Mouse (Mus musculus): Measurements from ENCODE around the gene Clpb. TPM values are rescaled to one million over a fixed set of nuclear protein-coding genes. Genes with fewer than 3 reads are reported as not detected.

Clpb gene
- polyA plus RNA-seq, 1 experiment from 2014 or later = 29.4 TPM

- Histone ChIP-seq H3K4me1 (replicated peaks; ENCODE audit: control insufficient read depth, insufficient read depth, low read length) (peaks cover 6% of the 10 kb centered on the region; the same call in 1 of the 2 replicates), H3K36me3 (ENCODE audit: control insufficient read depth, insufficient read depth, low read length) (no peaks in the 10 kb centered on the region), H3K4me3 (ENCODE audit: low read depth, low read length) (peak overlapping the region; percentile 79), H3K9ac (ENCODE audit: low read depth, low read length) (peak overlapping the region; percentile 96), H3K27me3 (ENCODE audit: control insufficient read depth, insufficient read depth, low read length) (no peaks in the 10 kb centered on the region), H3K4me2 (replicated peaks; ENCODE audit: low read depth, low read length) (peak overlapping the region; percentile 89), H3K9me3 (ENCODE audit: control insufficient read depth, low read length) (no peaks in the 10 kb centered on the region), H3K27ac (ENCODE audit: low read depth, low read length) (peak overlapping the region; percentile 86)
- DNase-seq (ENCODE audit: low spot score) (peak; percentile 62), ATAC-seq (ENCODE audit: low FRiP score) (0 out of 2 replicates have a peak, but pooled peaks have one; percentile 1)
- under 1% methylated on average over 20 of the region's 20 CpGs for WGBS
Measured at GRCm38 (mm10) chr7:101837154-101837605, 173.7 kb downstream of the Clpb start.

DNA sequence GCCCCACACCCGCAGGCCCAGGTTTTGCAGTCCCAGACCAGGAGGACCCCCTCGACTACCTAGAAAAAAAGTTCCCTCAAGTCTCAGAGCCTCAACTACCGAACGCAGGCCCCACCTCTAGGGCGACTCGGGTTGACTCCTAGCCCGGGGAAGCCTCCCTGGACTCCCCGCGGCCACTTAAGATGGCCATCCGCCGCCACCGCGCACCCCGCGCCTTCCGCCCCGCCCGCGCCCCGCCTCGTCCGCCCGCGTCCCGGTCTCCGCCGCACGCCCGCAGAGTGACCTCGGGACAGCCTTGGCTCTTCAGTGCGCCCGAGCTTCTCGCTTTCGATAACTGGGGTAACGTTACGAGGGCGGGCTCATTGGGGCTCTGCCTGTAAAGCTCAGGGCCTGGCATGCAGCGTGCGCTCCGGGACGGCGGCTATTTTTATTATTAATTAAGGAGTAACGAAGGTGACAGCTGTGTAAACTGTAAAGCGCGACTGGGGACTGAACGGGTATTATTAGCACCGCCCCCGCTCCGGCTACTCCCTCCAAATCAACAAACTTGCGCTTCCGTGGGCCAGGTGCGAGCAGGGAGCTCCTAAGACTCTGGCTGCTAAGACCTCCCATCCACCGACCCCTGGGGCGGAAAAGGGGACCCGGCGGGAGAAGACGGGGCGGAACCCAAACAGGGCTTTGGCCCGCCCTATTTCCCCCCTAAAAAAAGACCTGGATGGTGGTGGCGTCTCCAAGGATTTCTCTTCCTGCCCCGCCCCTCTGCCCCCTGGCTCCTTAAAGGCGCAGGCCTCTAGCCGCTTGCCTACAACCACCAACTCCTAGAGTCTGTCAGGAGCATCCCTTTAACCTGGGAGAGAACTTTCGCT lies 174.4 kb downstream of the Clpb start, which contains the start of gene Inppl1:
Gene Inppl1, minus strand, starts transcription at position 624 of the 866 bp plus-strand sequence.
- peak within 1 kb of the TSS; percentile 86 for H3K27ac ChIP-seq (ENCODE audit: low read depth, low read length)
- H3K27me3 ChIP-seq (ENCODE audit: control insufficient read depth, insufficient read depth, low read length) = no peaks in the 10 kb centered on the region
- DNase-seq (ENCODE audit: low spot score) (peak; percentile 88), ATAC-seq (ENCODE audit: low FRiP score) (peak; percentile 81)
- no peaks in the 10 kb centered on the region for H3K36me3 ChIP-seq (ENCODE audit: control insufficient read depth, insufficient read depth, low read length)
- WGBS = under 1% methylated on average over 58 of the region's 64 CpGs
- peaks cover 6% of the 10 kb centered on the region; the same call in 1 of the 2 replicates for H3K4me1 ChIP-seq (replicated peaks; ENCODE audit: control insufficient read depth, insufficient read depth, low read length)
- H3K4me2 ChIP-seq (replicated peaks; ENCODE audit: low read depth, low read length) = peak within 1 kb of the TSS; percentile 89
- peak within 1 kb of the TSS; percentile 79 for H3K4me3 ChIP-seq (ENCODE audit: low read depth, low read length)
- H3K9ac ChIP-seq (ENCODE audit: low read depth, low read length) = peak within 1 kb of the TSS; percentile 96
- no peaks in the 10 kb centered on the region for H3K9me3 ChIP-seq (ENCODE audit: control insufficient read depth, low read length)

GRCm38 (mm10) chr7:101844186-101844585 lies 180.8 kb downstream of the Clpb start:
- Histone ChIP-seq H3K4me1 (replicated peaks; ENCODE audit: control insufficient read depth, insufficient read depth, low read length) (no peaks in the 10 kb centered on the region), H3K36me3 (ENCODE audit: control insufficient read depth, insufficient read depth, low read length) (no peaks in the 10 kb centered on the region), H3K4me2 (replicated peaks; ENCODE audit: low read depth, low read length) (no peak overlapping the region), H3K27me3 (ENCODE audit: control insufficient read depth, insufficient read depth, low read length) (no peaks in the 10 kb centered on the region), H3K9me3 (ENCODE audit: control insufficient read depth, low read length) (no peaks in the 10 kb centered on the region), H3K27ac (ENCODE audit: low read depth, low read length) (no peak overlapping the region), H3K9ac (ENCODE audit: low read depth, low read length) (no peak overlapping the region), H3K4me3 (ENCODE audit: low read depth, low read length) (no peak overlapping the region)
- no peak for ATAC-seq (ENCODE audit: low FRiP score)
- 73% methylated on average over 6 of the region's 6 CpGs for WGBS
- DNase-seq (ENCODE audit: low spot score) = no peak

Other genes with a start within 250 kb of the Clpb start
- gene Pde2a, start 241.9 kb upstream of the Clpb start, polyA plus RNA-seq (2014; fragmentation: Nextera tagmentation; extraction: Ambion mirVana) = 14.4 and 17.8 TPM in 2 replicates
- not detected in 2 replicates for gene Art2b, start 78.0 kb upstream of the Clpb start, polyA plus RNA-seq (2014; fragmentation: Nextera tagmentation; extraction: Ambion mirVana)
- gene Phox2a, start 154.7 kb downstream of the Clpb start, polyA plus RNA-seq (2014; fragmentation: Nextera tagmentation; extraction: Ambion mirVana) = 5.2 and 6.3 TPM in 2 replicates
- 22.5 and 25.2 TPM in 2 replicates for gene Inppl1, start 174.6 kb downstream of the Clpb start, polyA plus RNA-seq (2014; fragmentation: Nextera tagmentation; extraction: Ambion mirVana)
- 0.73 and 2.1 TPM in 2 replicates for gene Folr2, start 193.6 kb downstream of the Clpb start, polyA plus RNA-seq (2014; fragmentation: Nextera tagmentation; extraction: Ambion mirVana)
- gene Anapc15, start 200.1 kb downstream of the Clpb start, polyA plus RNA-seq (2014; fragmentation: Nextera tagmentation; extraction: Ambion mirVana) = 90.2 and 91.3 TPM in 2 replicates
- gene Folr1, start 207.2 kb downstream of the Clpb start, polyA plus RNA-seq (2014; fragmentation: Nextera tagmentation; extraction: Ambion mirVana) = 11.5 and 12.1 TPM in 2 replicates
- gene Lamtor1, start 242.3 kb downstream of the Clpb start, polyA plus RNA-seq (2014; fragmentation: Nextera tagmentation; extraction: Ambion mirVana) = 127 TPM in 2 replicates
- gene Tomt, start 242.7 kb downstream of the Clpb start, polyA plus RNA-seq (2014; fragmentation: Nextera tagmentation; extraction: Ambion mirVana) = 0.48 and 0.89 TPM in 2 replicates

Measured in hindbrain, embryonic 11.5 days (tissue).